In the genomic region with DNA sequence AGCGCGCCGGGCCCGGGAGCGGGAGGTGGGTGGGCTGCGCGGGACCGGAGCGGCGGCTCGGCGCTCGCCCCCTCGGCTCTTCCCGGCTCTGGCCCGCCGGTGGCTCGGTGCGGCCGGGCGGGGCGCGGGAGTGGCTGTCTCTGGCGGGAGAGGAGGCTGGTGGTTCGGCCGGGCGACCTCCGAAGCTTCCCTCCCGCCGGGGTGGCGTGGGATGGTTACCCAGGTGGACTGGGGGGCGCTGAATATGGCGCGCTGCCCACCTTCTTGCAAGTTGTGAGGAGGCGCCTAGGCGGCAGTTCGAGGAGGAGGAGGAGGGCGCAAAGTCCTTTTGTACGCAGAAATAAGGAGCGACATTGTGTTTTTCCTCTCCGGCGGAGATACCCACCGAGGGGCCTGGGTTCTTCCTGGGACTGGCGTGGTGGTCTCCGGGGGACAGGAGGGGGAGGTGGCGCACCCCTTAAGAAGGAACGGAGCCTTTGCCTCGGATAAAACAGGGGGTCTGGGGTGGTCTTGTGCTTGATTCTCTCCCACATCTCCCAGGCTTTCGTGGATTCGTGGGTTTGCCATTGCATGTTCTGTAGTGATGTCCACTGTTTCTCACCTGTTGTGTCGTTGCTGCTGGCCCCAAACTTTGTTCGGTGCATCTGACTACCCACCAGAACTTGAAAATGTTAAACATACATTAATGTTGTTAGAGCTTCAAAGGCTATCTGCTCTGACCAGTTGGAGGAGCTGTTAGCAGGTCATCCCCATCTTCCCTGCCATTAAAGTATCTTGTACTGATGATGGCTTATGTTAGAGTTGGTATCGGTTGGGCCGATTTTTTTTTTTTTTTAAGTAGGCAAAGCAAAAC, we compare ENCODE assay signal across 8 mouse cellular contexts. TPM values are rescaled to one million over a fixed set of nuclear protein-coding genes. Genes with fewer than 3 reads are reported as not detected.
A peak's percentile ranks its signal among the peaks of the same experiment; 100 is the strongest.
DNase-seq lines count a peak whose midpoint lies in the region; ATAC-seq and TF ChIP-seq lines count a peak whose summit lies in the region.

No protein-coding gene starts in this region.

- no peaks in the 10 kb centered on the region for H3K36me3 ChIP-seq in C2C12 (ENCODE audit: control insufficient read depth, insufficient read depth)
- 0 out of 2 replicates have a peak, but pooled peaks cover 3% of the 10 kb centered on the region for H3K36me3 ChIP-seq in heart, embryonic 12.5 days
- no peaks in the 10 kb centered on the region for H3K36me3 ChIP-seq in kidney, embryonic 16.5 days (ENCODE audit: insufficient read depth, low read length)
- H3K36me3 ChIP-seq in liver, embryonic 14.5 days (replicated peaks; ENCODE audit: control insufficient read depth, insufficient read depth, low read depth): peaks cover 2% of the 10 kb centered on the region
- no peaks in the 10 kb centered on the region; the same call in 1 of the 2 replicates for H3K36me3 ChIP-seq in neural tube, embryonic 11.5 days (ENCODE audit: control insufficient read depth, insufficient read depth, low read length)
- H3K36me3 ChIP-seq in stomach, embryonic 16.5 days (ENCODE audit: control insufficient read depth, insufficient read depth, low read length): no peaks in the 10 kb centered on the region

- H3K27me3 ChIP-seq in C2C12 (ENCODE audit: control insufficient read depth, insufficient read depth, insufficient read length): no peaks in the 10 kb centered on the region
- no peaks in the 10 kb centered on the region for H3K27me3 ChIP-seq in heart, embryonic 12.5 days (replicated peaks)
- H3K27me3 ChIP-seq in kidney, embryonic 16.5 days (ENCODE audit: insufficient read depth, low read length): no peaks in the 10 kb centered on the region
- no peaks in the 10 kb centered on the region for H3K27me3 ChIP-seq in liver, embryonic 14.5 days (ENCODE audit: control insufficient read depth, insufficient read depth, low read length)
- no peaks in the 10 kb centered on the region for H3K27me3 ChIP-seq in neural tube, embryonic 11.5 days (ENCODE audit: control insufficient read depth, insufficient read depth, low read length)
- no peaks in the 10 kb centered on the region for H3K27me3 ChIP-seq in stomach, embryonic 16.5 days (ENCODE audit: control insufficient read depth, insufficient read depth, low read length)

- under 1% methylated on average over 53 of the region's 54 CpGs for WGBS in heart, embryonic 12.5 days
- under 1% methylated on average over 54 of the region's 54 CpGs for WGBS in kidney, embryonic 16.5 days
- under 1% methylated on average over 54 of the region's 54 CpGs for WGBS in liver, embryonic 14.5 days (ENCODE audit: insufficient replicate concordance)
- WGBS in neural tube, embryonic 11.5 days: under 1% methylated on average over 45 of the region's 54 CpGs
- under 1% methylated on average over 52 of the region's 54 CpGs for WGBS in stomach, embryonic 16.5 days

- H3ac ChIP-seq in C2C12 (ENCODE audit: control insufficient read depth, insufficient read length, low read depth): peak overlapping the region; percentile 79

- TF ChIP-seq EP300 in liver, embryonic 14.5 days (IDR thresholded peaks at IDR 0.05; ENCODE audit: low read depth): no peak

- peaks cover 20% of the 10 kb centered on the region for H3K4me1 ChIP-seq in heart, embryonic 12.5 days (replicated peaks)
- H3K4me1 ChIP-seq in kidney, embryonic 16.5 days (ENCODE audit: insufficient read depth, low read length): peaks cover 27% of the 10 kb centered on the region
- peaks cover 20 to 23% of the 10 kb centered on the region in 2 experiments for H3K4me1 ChIP-seq in liver, embryonic 14.5 days (replicated peaks; ENCODE audit: control insufficient read depth in 2 of 2, insufficient read depth in 2 of 2, low read length in 1 of 2)
- H3K4me1 ChIP-seq in neural tube, embryonic 11.5 days (ENCODE audit: control insufficient read depth, insufficient read depth, low read length): peaks cover 7% of the 10 kb centered on the region
- peaks cover 12% of the 10 kb centered on the region; the same call in 1 of the 2 replicates for H3K4me1 ChIP-seq in stomach, embryonic 16.5 days (ENCODE audit: control insufficient read depth, insufficient read depth, low read length)

- peak overlapping the region; percentile 78 for H3K4me3 ChIP-seq in C2C12 (ENCODE audit: insufficient read depth, poor library complexity, severe bottlenecking)
- H3K4me3 ChIP-seq in heart, embryonic 12.5 days: peak overlapping the region; percentile 91
- peak overlapping the region; percentile 93 for H3K4me3 ChIP-seq in kidney, embryonic 16.5 days (ENCODE audit: low read length)
- H3K4me3 ChIP-seq in liver, embryonic 14.5 days (ENCODE audit: insufficient read depth in 1 of 2, low read depth in 2 of 2, low read length in 2 of 2): peak overlapping the region; percentile 87 to 97
- peak overlapping the region; percentile 99 for H3K4me3 ChIP-seq in neural tube, embryonic 11.5 days (ENCODE audit: low read depth, low read length)
- H3K4me3 ChIP-seq in stomach, embryonic 16.5 days (replicated peaks; ENCODE audit: low read length): peak overlapping the region; percentile 98

- no peaks in the 10 kb centered on the region for H3K9me3 ChIP-seq in heart, embryonic 12.5 days (replicated peaks)
- H3K9me3 ChIP-seq in kidney, embryonic 16.5 days (ENCODE audit: low read length): no peaks in the 10 kb centered on the region
- no peaks in the 10 kb centered on the region for H3K9me3 ChIP-seq in liver, embryonic 14.5 days (ENCODE audit: control insufficient read depth, low read length)
- H3K9me3 ChIP-seq in neural tube, embryonic 11.5 days (ENCODE audit: control insufficient read depth, low read length): no peaks in the 10 kb centered on the region
- no peaks in the 10 kb centered on the region for H3K9me3 ChIP-seq in stomach, embryonic 16.5 days (replicated peaks; ENCODE audit: control insufficient read depth, low read length)

- peak overlapping the region; percentile 94 for H3K9ac ChIP-seq in heart, embryonic 12.5 days
- peak overlapping the region; percentile 99 for H3K9ac ChIP-seq in kidney, embryonic 16.5 days (replicated peaks; ENCODE audit: low read length)
- H3K9ac ChIP-seq in liver, embryonic 14.5 days (replicated peaks): peak overlapping the region; percentile 97
- H3K9ac ChIP-seq in neural tube, embryonic 11.5 days (ENCODE audit: low read length): peak overlapping the region; percentile 100
- H3K9ac ChIP-seq in stomach, embryonic 16.5 days (ENCODE audit: low read length): peak overlapping the region; percentile 100

- peak; percentile 66 for ATAC-seq in erythroblast, adult 5-6 weeks (replicated peaks; ENCODE audit: low FRiP score, poor library complexity, severe bottlenecking)
- peak; percentile 67 for ATAC-seq in heart, embryonic 12.5 days (ENCODE audit: insufficient number of reproducible peaks, low FRiP score)
- peak; percentile 44 for ATAC-seq in kidney, embryonic 16.5 days (ENCODE audit: low FRiP score, low TSS enrichment)
- peak; percentile 71 for ATAC-seq in liver, embryonic 14.5 days (ENCODE audit: insufficient read depth)
- ATAC-seq in neural tube, embryonic 11.5 days (ENCODE audit: insufficient read depth, low FRiP score, low TSS enrichment): peak; percentile 11
- peak; percentile 45 for ATAC-seq in stomach, embryonic 16.5 days (ENCODE audit: insufficient read depth, low FRiP score)

- no peak for TF ChIP-seq POLR2A in brain, embryonic 14.5 days (IDR thresholded peaks at IDR 0.05; ENCODE audit: borderline replicate concordance, extremely low read depth, insufficient read depth, insufficient read length, poor library complexity, severe bottlenecking)

- no peak for TF ChIP-seq CTCF in C2C12 (IDR thresholded peaks at IDR 0.05; ENCODE audit: control insufficient read depth, insufficient read depth, insufficient read length)
- TF ChIP-seq CTCF in brain, embryonic 14.5 days (IDR thresholded peaks at IDR 0.05; ENCODE audit: borderline replicate concordance, extremely low read depth, insufficient read depth, insufficient read length): no peak
- TF ChIP-seq CTCF in liver, embryonic 14.5 days (IDR thresholded peaks at IDR 0.05; ENCODE audit: low read depth): peak; percentile 39

- peaks cover 58% of the 10 kb centered on the region for H3K79me2 ChIP-seq in C2C12 (ENCODE audit: control insufficient read depth, insufficient read depth)

- peak; percentile 80 for DNase-seq in brain, embryonic 14.5 days (ENCODE audit: low read depth)
- DNase-seq in liver, embryonic 14.5 days (ENCODE audit: low read depth in 3 of 3, low spot score in 3 of 3): peak in 2 of 3 experiments; percentile 28 to 31
- DNase-seq in neural tube, embryonic 11.5 days (ENCODE audit: low spot score): peak; percentile 35

- H3K27ac ChIP-seq in heart, embryonic 12.5 days (ENCODE audit: poor library complexity, severe bottlenecking): peak overlapping the region; percentile 99
- peak overlapping the region; percentile 100 for H3K27ac ChIP-seq in kidney, embryonic 16.5 days (ENCODE audit: low read length)
- H3K27ac ChIP-seq in liver, embryonic 14.5 days: peak overlapping the region; percentile 81
- H3K27ac ChIP-seq in neural tube, embryonic 11.5 days (ENCODE audit: low read depth, low read length): peak overlapping the region; percentile 99
- H3K27ac ChIP-seq in stomach, embryonic 16.5 days (ENCODE audit: low read length): peak overlapping the region; percentile 100

- peak overlapping the region; percentile 89 for H3K4me2 ChIP-seq in heart, embryonic 12.5 days
- peak overlapping the region; percentile 87 for H3K4me2 ChIP-seq in kidney, embryonic 16.5 days (replicated peaks; ENCODE audit: low read depth, low read length)
- peak overlapping the region; percentile 73 for H3K4me2 ChIP-seq in liver, embryonic 14.5 days (ENCODE audit: low read depth)
- H3K4me2 ChIP-seq in neural tube, embryonic 11.5 days (ENCODE audit: low read depth): peak overlapping the region; percentile 84
- peak overlapping the region; percentile 85 for H3K4me2 ChIP-seq in stomach, embryonic 16.5 days (ENCODE audit: low read depth, low read length)

- H3K79me3 ChIP-seq in C2C12 (ENCODE audit: low read depth): peaks cover 52% of the 10 kb centered on the region

TF ChIP-seq in C2C12, 6 proteins besides CTCF, POLR2A, EP300 and RAD21 (continues in another document):
- TF ChIP-seq MAX (IDR thresholded peaks at IDR 0.05): no peak
- no peak for TF ChIP-seq CEBPB (IDR thresholded peaks at IDR 0.05; ENCODE audit: low read depth)
- no peak for TF ChIP-seq USF1 (IDR thresholded peaks at IDR 0.05; ENCODE audit: low read depth)

RNA-seq across cellular contexts. Expression of gene Nrf1, which starts 0.9 kb away (rescaled TPM):
- 33.7 TPM for polyA plus RNA-seq in C2C12 (2012; fragmentation: generic; extraction: Trizol)
- 60.8 and 70.7 TPM in 2 replicates for polyA plus RNA-seq in brain, embryonic 14.5 days (2012; rRNA removed)
- 23.4 and 29.4 TPM in 2 replicates for total RNA-seq in erythroblast, adult 5-6 weeks (2015; ENCODE audit: low replicate concordance)
- 52.6 and 58.6 TPM in 2 replicates for total RNA-seq in erythroblast, adult 5-6 weeks (2017; ENCODE audit: low replicate concordance)
- 35.0 and 38.0 TPM in 2 replicates for polyA plus RNA-seq in heart, embryonic 12.5 days (2016; fragmentation: Nextera tagmentation; extraction: Ambion mirVana)
- polyA plus RNA-seq in kidney, embryonic 16.5 days (2015; fragmentation: Nextera tagmentation; extraction: Ambion mirVana): 64.4 and 68.2 TPM in 2 replicates
- polyA plus RNA-seq in liver, embryonic 14.5 days (2012; rRNA removed): 31.2 and 34.6 TPM in 2 replicates
- 33.1 and 38.7 TPM in 2 replicates for polyA plus RNA-seq in liver, embryonic 14.5 days (2014; fragmentation: Nextera tagmentation; extraction: Ambion mirVana)
- 74.3 and 77.7 TPM in 2 replicates for polyA plus RNA-seq in neural tube, embryonic 11.5 days (2014; fragmentation: Nextera tagmentation; extraction: Ambion mirVana)
- polyA plus RNA-seq in stomach, embryonic 16.5 days (2015; fragmentation: Nextera tagmentation; extraction: Ambion mirVana): 45.4 and 46.0 TPM in 2 replicates

Comparison
In these comparisons a context has a peak if more than half of its experiments do, and no peak if none do; other contexts are left out.
1. Peak in every context shown above with its lines: DNase-seq, ATAC-seq, H3K4me3 ChIP-seq and H3K27ac ChIP-seq.
2. DNase-seq: peak in every context shown above with its lines; median percentile 80 in brain, embryonic 14.5 days; 35 in neural tube, embryonic 11.5 days; 30 in liver, embryonic 14.5 days.
3. ATAC-seq: peak in every context shown above with its lines; median percentile 71 in liver, embryonic 14.5 days; 67 in heart, embryonic 12.5 days; 66 in erythroblast, adult 5-6 weeks; 45 in stomach, embryonic 16.5 days; 44 in kidney, embryonic 16.5 days; 11 in neural tube, embryonic 11.5 days.